Mouse (Mus musculus) ovary, postnatal 10 days (tissue): ENCODE data around the gene Olfr1412.

Experiments used
- DNase-seq: peaks from one replicate; pipeline ENCODE4 v3.0.0; 2022; ENCODE audit warnings: low spot score

The Olfr1412 gene

DNA sequence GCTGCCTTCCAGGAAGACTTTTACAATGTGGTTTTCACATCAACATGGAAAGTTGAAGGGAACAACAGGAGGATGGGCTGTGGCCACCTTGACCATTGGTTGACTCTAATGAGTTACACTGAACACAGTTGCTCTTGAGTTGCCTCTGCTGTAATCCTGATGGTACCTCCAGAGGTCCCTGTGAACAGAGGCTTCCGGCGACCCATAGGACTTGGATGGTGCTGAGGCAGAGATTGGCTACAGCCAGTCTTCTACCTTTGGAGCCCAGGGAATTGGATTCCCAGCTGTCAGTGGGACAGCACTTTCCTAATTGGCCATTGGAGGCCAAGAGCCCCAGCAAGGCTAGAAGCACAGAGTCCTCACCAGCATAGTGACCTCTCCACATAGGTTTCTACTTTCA, at the start of gene Olfr1412:
Gene Olfr1412 (plus strand): TSS at position 301 of the 400 bp plus-strand sequence.
- DNase-seq: no peak

DNA sequence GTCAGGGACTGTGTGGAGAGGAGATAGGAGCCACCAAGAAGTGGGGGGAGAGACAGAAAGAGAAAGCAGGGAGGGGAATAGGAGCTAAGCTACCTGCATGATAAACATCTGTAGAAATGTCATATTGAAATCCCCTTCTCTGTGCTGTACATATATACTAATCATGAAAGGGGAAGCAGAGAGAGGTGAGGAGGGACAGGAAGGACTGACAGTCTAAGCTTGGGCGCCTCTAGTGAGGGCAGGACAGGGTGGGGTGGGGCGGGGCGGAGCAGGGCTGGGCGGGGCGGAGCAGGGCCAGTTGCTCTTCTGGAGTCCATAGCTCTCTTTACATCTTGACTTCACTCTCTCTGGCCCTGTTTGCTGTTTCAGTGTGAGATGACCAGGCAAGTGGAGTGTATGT, 48.6 kb upstream of the Olfr1412 start:
- DNase-seq: no peak

DNA sequence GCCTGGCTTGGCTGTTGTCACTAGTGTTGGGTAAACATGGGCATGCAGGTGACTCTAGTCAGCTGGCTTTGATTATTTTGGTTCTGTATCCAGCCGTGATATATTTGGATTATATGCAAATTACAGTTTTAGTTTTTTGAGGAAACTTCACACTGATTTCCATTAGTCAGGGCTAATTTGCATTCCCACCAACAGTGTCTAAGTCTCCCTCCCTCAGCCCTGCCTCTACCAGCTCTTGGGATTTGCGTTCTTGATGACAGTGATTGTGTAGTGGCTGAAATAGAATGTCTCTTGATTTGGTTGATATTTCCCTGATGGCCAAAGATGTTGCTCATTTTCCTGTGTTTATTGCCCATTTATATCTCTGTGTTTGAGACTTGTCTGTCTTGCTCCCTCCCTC, 46.5 kb upstream of the Olfr1412 start:
- DNase-seq: no peak

DNA sequence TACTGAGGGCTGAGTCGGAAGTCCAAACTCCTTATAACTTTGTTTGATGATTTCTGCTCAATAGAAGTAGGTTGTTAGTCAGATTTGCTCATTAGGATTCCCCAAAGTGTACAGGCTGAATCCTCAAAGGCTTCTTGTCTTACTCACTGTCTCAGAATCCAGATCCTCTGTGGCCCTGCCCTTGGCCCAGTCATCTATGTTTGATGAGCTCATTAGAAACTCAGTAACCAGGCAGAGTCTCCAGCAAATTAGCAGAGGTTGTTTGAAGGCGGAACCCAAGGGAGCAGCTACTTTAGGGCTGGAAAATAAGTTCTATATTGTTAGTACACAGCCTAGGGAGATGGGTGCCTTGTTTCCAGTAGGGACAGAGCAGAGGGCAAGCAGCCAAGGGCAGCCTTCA, 39.6 kb upstream of the Olfr1412 start:
- DNase-seq: no peak

DNA sequence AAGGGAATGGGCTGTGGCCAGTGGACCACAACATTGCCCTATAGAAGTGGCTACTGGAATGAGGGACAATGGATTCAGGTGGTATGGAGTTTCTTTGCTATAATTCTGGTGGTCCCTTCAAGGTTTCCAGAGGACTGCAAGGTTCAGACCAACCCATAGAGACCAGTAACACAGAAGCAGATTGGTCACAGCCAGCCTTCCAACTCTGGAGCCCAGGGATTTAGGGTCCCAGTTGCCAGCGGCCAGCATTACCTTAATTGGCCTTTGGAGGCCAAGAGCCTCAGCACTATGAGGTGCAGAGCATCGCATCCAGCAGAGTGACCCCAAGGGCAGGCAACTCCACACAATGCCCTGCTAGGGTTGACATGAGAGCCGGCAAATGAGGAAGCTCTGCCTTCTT, 14.6 kb upstream of the Olfr1412 start, which contains the start of gene Olfr1413:
Gene Olfr1413 (plus strand): TSS at position 301 of the 400 bp plus-strand sequence.
- DNase-seq: no peak

DNA sequence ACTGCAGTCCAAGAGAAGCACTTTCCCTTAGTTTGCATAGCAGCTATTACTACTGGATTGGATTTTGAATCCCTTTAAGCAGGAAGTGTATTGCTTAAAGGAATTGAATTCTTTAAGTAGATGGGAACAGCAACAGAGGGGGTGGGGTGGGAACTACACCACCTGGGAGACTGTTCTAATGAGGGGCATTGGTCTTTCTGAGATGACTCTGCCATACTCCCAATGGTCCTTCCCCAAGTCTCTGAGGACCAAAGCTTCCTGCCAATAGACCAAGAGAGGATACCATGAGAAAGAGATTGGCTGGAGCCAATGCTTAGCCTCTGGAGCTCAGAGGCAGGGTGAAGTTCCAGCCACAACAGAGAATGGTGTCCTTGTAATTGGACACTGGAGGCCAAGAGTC, 8.5 kb downstream of the Olfr1412 start, which contains the start of gene Olfr1411:
Gene Olfr1411 (plus strand): TSS at position 301 of the 400 bp plus-strand sequence.
- no peak for DNase-seq

DNA sequence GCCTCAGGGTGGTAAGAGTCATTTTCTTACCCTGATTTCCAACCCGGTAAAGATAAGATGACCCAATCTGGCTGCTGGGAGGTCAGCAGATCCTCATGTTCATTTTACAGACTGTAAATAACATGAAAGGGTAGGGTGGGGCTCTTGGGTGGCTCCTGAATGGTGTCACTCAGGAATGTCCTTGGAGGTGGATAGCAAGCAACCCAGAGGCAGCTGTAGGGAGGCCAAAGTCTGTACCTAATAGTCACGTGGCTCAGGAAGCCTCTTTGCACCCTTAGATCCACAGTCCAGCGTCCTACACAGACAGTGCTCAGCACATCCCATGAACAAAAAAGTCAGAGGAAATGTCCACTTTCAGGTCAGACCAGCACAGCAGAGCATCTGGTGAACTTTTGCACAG, 10.4 kb downstream of the Olfr1412 start:
- DNase-seq: no peak

DNA sequence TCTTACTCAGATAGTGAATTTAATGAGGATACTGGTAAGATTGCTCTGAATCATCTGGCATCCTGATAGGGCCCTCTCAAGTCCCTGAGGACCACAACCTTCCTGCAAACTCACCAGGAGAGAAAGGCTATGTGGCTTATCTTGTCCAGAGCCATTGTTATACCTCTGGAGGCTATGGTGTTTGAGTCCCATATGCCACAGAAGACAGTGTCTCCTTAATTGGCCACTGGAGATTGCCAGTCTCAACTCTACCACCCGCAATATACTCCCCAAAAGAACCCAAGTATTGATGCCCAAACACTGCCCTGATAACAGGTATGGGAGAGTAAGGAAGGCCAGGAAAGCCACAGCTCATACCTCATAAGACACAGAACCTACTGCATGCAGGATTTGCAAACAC, 19.9 kb downstream of the Olfr1412 start, which contains the start of gene Olfr1410:
Gene Olfr1410 (plus strand): TSS at position 301 of the 400 bp plus-strand sequence.
- DNase-seq: no peak

DNA sequence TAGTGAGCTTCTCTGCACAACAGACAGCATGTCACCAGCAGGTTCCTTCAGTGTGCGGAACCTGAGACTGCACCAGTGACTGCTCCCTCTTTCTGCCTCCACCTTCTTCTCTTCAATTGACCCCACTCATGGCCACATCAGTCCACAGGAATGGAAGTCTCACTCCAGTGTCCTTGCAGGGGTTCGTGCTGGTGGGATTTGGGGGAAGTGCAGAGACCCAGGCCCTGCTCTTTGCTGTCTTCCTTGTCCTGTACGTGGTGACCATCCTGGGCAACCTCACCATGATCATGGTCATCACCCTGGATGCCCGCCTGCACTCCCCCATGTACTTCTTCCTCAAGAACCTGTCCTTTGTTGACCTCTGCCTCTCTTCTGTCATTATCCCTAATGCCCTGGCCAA, 22.1 kb downstream of the Olfr1412 start:
- no peak for DNase-seq

DNA sequence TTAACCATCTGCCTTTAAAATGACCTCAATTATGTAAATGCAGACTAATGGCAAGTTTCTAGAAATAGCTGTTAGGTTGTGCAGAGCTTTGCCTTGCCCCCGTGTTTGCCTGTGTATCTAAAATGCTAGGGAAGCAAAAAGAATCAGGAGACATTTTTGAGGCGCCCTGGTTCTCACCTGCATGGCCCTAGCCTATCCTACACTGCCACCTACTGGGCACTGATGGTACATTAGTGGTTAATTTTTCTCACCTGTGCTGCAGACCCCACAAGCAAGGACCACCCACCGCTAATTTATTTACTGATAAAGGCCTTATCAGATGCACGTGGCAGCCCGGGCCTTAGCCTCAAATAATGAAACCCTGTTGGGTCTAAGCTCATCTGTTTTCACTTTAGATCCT, 25.4 kb downstream of the Olfr1412 start:
- no peak for DNase-seq

DNA sequence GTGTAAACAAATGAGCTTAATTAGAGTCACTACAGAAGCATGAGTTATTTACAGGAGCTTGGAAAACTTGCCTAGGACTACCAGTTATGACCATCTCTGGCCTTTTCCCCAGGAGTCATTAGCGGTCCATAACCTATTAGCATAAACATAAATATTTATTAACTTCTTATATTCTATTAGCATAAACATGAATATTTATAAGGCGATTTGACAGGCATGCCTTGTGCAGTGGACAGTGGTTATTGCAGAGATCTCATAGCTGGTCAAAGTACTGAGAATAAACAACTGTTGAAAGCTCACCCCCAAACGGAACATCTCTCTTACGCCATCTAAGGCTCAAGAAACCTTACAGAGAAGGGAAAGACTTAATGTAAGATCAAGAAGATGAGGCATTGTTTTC, 27.6 kb downstream of the Olfr1412 start:
- DNase-seq: no peak

DNA sequence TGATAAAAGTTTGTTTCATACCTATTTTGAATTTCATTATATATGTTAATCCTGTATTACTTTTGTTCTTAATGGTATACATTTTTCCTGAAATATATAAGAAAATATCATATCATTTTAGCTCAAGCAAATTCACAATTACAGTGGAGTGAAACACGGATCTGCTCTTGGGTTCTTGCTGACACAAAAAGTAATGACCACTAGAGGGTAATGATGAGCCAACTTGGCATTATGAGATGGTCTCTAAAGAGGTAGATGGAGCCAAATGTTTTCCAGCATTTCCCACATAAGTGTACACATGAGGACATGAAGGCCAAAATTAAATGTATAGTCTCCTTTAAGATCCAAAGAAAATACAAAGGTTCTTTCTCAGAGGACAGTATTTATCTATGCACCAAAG, 28.9 kb downstream of the Olfr1412 start:
- DNase-seq: no peak

DNA sequence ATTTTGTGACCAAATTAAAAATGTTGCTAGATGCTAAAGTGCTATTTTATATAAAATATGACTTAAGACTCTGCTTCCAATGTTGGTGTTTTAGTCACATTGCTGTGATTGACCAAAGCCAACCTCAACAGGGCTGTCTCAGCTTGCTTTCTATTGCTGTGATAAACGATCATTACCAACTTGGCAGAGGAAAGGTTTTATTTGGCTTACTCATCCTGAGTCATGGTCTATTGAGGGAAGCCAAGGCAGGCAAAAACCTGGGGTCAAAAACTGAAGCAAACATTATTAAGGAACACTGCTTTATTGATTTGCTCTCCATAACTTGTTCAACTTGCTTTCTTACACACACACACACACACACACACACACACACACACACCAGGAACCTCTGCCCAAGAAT, 30.5 kb downstream of the Olfr1412 start:
- no peak for DNase-seq

DNA sequence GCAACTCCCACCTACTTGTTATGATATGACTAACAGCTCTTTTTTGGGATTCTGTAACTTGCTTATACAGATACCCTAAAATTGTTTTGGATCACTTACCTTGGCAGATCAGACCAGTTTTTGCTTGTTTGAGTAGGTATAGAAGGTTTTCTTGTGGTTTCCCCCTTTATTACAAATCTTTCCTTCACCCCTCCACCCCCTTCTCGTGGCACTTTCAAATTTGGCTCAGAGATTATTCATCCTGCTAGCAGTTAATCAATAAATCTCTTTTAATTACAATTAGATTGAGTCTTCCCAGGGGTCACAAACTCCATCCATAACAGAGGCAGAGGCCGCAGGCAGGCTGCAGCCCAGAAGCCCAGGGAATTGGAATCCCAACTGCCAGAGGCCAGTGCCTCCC, 31.9 kb downstream of the Olfr1412 start, which contains the start of gene Olfr12:
Gene Olfr12 (plus strand): TSS at position 301 of the 400 bp plus-strand sequence.
- DNase-seq: no peak

DNA sequence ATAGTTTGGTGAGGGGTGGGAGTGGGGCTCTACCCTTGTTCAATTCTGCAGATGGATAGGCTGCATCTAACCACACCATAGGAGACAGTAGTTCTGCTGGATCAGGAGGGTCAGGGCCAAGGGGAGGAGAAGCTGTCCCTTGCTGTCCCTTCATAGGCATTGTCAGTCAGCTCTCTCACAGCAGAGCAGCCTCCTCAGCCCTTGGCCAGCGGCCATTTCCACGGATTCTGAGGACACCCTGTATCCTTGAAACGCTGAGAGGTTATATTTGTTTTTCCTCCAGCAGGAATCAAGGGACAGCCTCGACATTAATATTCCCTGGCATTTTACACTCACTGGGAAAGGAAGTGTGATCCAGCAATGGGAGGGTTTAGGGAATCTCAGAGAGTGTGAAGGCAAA, 32.8 kb downstream of the Olfr1412 start:
- DNase-seq: no peak

DNA sequence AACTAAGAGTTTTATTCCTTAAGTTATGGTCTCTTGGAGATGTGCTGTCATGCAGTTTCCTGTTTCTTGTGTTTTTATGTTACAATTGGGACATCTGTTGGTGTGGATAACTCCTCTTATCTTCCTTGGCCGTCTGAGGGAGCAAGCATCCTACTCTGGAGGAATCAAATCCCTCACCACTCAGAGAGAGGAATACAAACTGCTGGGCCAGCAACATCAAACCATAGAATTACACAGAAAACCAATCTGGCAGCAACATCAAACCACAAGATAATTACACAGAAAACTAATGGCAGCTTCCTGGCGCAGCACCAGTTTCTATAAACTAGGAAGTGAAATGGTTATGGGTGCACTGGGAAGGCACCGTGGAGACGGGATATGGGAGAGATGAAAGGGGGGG, 42.6 kb downstream of the Olfr1412 start:
- no peak for DNase-seq

DNA sequence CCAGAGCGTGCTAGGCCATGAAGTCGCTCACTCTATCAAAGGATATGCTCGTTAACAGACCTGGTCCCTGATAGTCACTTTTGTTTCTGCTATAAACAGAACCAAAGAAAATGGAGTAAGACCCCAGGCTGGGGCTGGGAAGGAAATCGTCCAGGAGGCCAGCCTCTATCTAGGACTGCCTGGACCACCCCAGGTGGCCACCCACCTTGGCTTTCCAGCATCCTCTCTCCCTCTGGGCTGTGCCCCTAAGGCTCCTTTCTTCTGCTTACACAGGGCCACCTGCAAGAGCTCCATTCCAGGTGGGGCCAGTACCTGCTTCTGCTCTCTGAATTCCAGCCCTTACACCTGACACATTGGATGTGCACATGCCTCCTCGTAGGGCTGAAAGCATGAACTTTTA, 46.6 kb downstream of the Olfr1412 start:
- DNase-seq: no peak

DNA sequence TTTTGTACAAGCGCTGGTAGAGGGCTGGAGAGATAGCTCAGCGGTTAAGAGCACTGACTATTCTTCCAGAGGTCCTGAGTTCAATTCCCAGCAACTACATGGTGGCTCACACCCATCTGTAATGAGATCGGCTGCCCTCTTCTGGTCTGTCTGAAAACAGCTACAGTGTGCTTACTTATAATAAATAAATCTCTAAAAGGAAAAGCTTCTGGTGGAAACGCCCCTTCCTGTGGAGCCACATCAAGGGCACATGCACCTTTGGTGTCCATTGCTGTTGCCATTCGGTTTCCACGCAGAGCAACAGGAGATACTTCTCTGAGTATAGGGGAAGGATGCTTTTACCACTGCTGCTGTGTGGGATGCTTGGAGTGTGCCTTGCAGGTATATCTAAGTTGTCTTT, 47.4 kb downstream of the Olfr1412 start:
- no peak for DNase-seq

DNA sequence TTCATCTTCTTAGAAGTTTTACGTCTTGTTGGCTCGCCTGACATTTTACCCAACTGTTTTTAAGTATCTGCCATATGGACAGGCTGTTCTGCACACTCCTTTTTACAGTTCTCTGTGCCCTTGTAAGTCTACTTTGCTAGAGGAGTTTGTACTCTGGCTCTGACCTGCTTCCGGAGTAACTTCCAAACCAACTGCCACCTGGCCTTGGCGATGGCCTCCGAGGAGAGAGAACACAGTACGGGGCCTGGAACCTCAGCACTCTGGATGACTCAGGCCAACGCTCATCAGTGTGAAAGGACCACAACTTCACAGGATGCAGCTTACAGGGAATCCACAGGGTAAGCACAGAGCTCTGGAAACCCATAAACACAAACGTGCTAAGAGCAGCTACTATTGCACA, 48.1 kb downstream of the Olfr1412 start:
- DNase-seq: no peak

DNA sequence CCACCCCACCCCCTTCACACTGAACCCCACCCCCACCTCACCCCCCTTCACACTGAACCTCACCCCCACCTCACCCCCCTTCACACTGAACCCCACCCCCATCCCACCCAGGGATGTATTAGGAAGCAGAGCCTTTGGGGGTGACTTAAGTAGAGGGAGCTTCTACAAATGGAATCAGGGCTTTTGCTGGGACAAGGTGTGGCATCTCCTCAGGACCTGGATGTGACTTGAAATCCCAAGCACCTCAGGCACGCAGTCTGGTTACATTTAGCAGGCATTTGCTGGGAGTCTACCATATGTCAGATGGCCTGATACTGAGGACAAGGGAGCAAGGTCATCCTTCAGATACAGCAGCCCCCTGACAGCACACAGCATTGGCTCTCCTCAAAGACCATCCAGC, 49.0 kb downstream of the Olfr1412 start:
- DNase-seq: no peak

DNA sequence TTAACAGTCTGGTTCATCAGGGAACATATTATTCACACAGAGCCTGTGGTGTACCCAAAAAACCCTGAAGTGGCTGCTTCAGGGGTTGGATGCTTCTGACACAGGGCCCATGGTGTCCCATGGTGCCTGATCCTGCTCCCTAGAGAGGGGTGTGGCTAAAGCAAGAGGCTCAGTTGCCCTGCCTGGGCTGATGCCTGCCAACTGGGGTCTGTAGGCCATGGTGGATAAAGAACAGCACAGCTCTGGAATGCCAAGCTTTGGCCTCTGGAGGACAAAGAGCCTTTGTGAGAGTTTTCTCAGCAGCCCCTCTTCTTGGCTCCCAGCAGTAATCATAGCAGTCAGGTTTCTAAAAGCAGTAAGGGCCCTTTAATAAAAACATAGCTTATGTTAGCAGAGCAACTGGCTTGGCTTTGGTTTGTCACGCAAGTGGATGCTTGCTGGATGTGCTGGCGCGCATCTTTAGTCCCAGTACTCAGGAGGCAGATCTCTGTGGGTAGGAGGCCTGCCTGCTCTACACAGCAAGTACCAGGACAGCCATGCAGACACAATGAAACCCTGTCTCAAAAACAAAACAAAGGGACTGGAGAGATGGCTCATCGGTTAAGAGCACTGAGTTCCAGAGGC, 49.5 kb downstream of the Olfr1412 start:
- DNase-seq: no peak

DNA sequence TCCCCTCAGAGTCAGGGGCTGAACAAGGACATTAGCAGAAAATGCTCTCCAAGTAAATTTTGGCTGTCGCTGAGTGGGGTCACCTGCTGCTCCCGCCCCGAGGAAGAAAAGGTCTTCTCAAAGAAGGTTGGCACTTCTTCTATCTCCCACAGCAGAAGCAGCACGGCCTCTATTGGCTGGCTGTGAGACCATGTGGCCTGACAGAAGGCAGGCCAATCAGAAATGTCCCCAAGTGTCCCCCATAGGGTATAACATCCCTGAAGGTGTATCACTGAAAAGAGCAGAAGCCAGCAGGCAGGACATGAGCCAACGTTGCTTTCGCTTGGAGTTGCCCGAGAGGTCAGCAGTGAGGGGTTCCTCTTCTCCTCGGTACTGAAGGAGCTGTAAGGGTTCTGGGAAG, 50.4 kb downstream of the Olfr1412 start:
- no peak for DNase-seq

DNA sequence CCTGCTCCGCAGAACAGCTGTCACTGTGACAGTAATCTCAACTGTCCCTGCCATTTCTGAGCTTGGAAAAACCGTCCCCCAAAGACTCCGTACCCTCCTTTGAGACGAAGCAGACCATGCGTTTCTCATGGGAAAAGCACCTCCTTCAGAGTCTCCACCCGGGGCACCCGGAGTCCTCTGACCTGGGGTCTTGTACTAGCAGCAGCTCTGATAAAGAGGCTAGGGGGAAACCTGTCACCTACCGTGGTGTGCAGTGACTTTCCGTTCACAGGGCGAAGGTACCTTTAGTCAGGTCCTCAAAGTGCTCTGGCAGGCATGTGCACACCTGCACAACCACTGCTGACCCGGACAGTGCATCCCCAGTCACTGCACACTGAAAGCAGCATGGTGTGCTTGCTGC, 51.1 kb downstream of the Olfr1412 start:
- DNase-seq: no peak

DNA sequence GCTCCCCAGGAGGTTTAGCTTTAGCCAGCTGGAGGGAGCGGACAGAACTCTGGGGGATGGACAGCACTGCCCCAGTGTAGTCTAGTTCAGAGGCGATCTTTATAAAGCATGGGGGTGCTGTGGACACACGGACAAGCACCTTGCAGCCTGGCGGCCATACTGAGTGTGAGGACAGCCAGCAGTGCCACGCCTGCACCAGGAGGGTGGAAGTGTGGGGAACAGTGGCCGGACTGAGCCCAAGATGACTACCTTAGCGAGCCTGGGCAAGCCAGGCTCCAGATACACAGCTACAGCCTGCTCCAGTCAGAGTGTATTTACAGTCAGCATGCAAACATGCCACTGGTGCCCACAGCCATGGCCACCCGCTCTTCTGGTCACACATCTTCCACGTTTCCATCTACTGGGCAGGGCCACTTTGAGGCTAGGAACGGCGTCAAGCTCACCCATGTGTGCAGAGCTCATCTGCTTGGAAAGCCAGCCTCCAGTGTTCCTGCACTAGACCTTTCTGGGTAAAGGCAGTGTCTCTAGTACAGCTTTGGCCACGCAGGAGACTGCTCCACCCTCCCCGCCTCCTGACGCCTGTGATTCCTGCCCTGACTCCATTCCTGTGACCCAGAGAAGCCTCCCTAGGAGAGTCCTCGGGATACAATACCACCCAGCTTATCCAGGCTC, 52.1 kb downstream of the Olfr1412 start:
- no peak for DNase-seq
